Mouse (Mus musculus) cerebellum, adult 2 months (tissue): ENCODE data around the gene Yipf2.

ENCODE experiments used
- CTCF ChIP-seq: fragments of 200-500 bp; IDR thresholded peaks from 2 replicates; pipeline ENCODE4 v1.5.1; 2011; ENCODE audit warnings: low read depth, mild to moderate bottlenecking, control low read depth, low read length, moderate library complexity, borderline replicate concordance; ENCODE audit not compliant: insufficient read depth
- POLR2A ChIP-seq: fragments of 200-500 bp; IDR thresholded peaks from 2 replicates; pipeline ENCODE4 v1.6.1; 2011; ENCODE audit warnings: low read length, control low read depth, borderline replicate concordance; ENCODE audit not compliant: insufficient read depth

DNA sequence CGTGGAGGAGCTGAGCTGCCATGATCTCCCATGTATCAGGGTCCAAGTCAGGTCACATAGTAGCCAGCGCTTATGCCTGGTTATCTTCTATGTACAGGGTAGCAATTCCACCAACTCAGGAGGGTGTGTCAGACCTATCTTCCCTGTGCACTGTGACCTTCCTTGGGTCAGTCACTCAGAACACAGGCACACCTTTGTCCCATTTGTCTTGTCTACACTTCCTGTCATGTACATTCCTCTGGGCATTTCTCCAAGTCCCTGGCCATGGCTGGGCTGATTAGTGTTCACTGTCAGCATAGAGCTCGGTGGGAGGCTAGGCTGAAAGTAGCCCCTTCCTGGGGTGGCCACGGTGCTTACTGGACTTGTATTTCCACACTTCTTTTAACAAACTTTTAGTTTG lies 34.3 kb downstream of the Yipf2 start:
- TF ChIP-seq CTCF (no peak), POLR2A (no peak)
